Mouse (Mus musculus) midbrain, postnatal 0 days (tissue): ENCODE measurements around the gene Dhrs1. TPM values are rescaled to one million over a fixed set of nuclear protein-coding genes. Genes with fewer than 3 reads are reported as not detected.

Experiments used
- ATAC-seq: fragments of 200-750 bp; cut with Nextera tagmentation; 2 replicates; pipeline ENCODE4 v1.8.0; 2017; ENCODE audit warnings: moderate number of reproducible peaks, mild to moderate bottlenecking, moderate TSS enrichment, moderate library complexity; ENCODE audit not compliant: low FRiP score
- DNase-seq: peaks from one replicate; pipeline ENCODE4 v3.0.0-alpha.2; 2015; ENCODE audit warnings: low spot score
- H3K27ac ChIP-seq: fragments of 300-500 bp; sonication (generic); 2 replicates; pipeline ENCODE4 v1.5.1; 2014; ENCODE audit warnings: low read depth, mild to moderate bottlenecking, low read length, mixed read lengths
- H3K27me3 ChIP-seq: fragments of 300-500 bp; sonication (generic); 2 replicates; pipeline ENCODE4 v1.6.1; 2014; ENCODE audit warnings: low read length, control low read depth, mixed read lengths; ENCODE audit not compliant: insufficient read depth
- H3K36me3 ChIP-seq: fragments of 300-500 bp; sonication (generic); 2 replicates; pipeline ENCODE4 v1.6.1; 2014; ENCODE audit warnings: low read length, control low read depth, mixed read lengths; ENCODE audit not compliant: insufficient read depth
- H3K4me1 ChIP-seq: fragments of 300-500 bp; sonication (generic); 2 replicates; pipeline ENCODE4 v1.6.1; 2014; ENCODE audit warnings: mild to moderate bottlenecking, control low read depth, antibody characterized with exemption, low read length, mixed read lengths; ENCODE audit not compliant: insufficient read depth
- H3K4me2 ChIP-seq: fragments of 300-500 bp; sonication (generic); 2 replicates; pipeline ENCODE4 v1.6.1; 2014; ENCODE audit warnings: low read depth, mild to moderate bottlenecking, low read length, mixed read lengths; ENCODE audit not compliant: poor library complexity, severe bottlenecking
- H3K4me3 ChIP-seq: fragments of 300-500 bp; sonication (generic); 2 replicates; pipeline ENCODE4 v1.5.1; 2014; ENCODE audit warnings: low read depth, mild to moderate bottlenecking, low read length, moderate library complexity
- H3K9ac ChIP-seq: fragments of 300-500 bp; sonication (generic); replicated peaks from 2 replicates; pipeline ENCODE4 v1.6.1; 2014; ENCODE audit warnings: mild to moderate bottlenecking, low read length, moderate library complexity, mixed read lengths; ENCODE audit not compliant: poor library complexity, severe bottlenecking
- H3K9me3 ChIP-seq: fragments of 300-500 bp; sonication (generic); 2 replicates; pipeline ENCODE4 v1.6.1; 2016; ENCODE audit warnings: low read length, control low read depth
- CTCF ChIP-seq: IDR thresholded peaks from 2 replicates; pipeline ENCODE4 v1.5.1; 2016; ENCODE audit warnings: antibody characterized with exemption, mild to moderate bottlenecking
- WGBS: fragments of 180-500 bp; shearing (Covaris S2); extraction: QIAGEN DNeasy Blood & Tissue Kit; methylation state at CpG from one replicate; pipeline ENCODE4 v1.1.7; 2014; 5-methylcytosine and 5-hydroxymethylcytosine counted together
- polyA plus RNA-seq: library from polyadenylated mRNA; unstranded; fragments of >200 nt; fragmentation: Nextera tagmentation; extraction: Ambion mirVana; gene quantifications from 2 replicates; pipeline ENCODE4 v1.2.1, GENCODE M21; 2015
- total RNA-seq: library from RNA; depleted of rRNA; stranded (reverse); fragments of >200 nt; gene quantifications from 2 replicates; pipeline ENCODE4 v1.2.3, GENCODE M21; 2014

Dhrs1 gene
- total and polyA plus RNA-seq, 2 experiments from 2014 or later: 72.0 to 94.0 TPM

DNA sequence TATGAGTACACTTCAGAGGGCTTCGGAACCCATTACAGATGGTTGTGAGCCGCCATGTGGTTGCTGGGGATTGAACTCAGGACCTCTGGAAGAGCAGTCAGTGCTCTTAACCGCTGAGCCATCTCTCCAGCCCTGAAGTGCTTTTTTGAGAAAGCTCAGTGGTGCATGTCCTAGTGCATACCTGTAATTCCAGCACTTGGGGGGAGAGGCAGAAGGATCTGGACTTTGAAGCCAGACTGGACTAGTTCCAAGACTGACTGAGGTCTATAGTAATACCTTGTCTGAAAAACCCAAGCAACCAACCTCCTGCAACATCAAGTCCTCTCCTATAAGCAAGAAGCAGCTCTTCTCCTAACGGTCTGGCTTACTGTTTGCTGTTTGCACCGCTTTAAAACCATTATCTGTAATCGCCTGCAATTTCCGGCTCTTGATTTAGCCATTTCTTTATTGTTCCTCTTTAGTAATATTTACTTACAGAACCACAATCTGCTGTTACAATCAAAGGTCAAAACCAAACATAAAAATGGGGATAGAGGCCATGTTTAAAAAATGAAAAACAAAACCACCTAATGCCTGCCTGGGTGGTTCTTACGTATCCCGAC lies 8.3 kb downstream of the Dhrs1 start:
- Histone ChIP-seq H3K27me3 (peaks cover 2% of the 10 kb centered on the region; the same call in 1 of the 2 replicates), H3K4me3 (no peak overlapping the region), H3K4me2 (no peak overlapping the region), H3K4me1 (no peaks in the 10 kb centered on the region), H3K9ac (no peak overlapping the region), H3K9me3 (no peaks in the 10 kb centered on the region), H3K27ac (no peak overlapping the region), H3K36me3 (peaks cover 18% of the 10 kb centered on the region; the same call in 1 of the 2 replicates)
- TF ChIP-seq CTCF: no peak
- no peak for DNase-seq
- whole genome bisulfite sequencing: 83% methylated on average over 9 of the region's 9 CpGs
- no peak for ATAC-seq

DNA sequence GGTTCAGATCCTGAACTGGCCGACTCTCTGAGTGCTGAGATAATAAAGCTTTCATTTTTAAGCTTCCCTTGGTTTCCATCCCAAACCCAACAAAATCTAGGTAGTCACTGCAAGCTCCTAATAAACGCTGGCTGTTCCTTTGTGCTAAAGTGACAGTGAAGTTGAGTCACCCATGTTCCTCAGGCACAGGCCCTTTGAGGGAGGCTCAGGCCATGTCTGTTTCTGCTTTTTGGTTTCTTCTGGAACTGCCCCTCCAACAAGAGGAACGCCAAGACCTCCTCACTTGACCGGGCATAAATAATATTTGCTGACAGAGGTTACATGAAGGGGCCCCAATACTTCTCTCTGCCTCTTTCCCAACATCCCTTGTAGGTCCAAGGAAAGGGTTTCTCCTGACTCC lies 9.7 kb downstream of the Dhrs1 start:
- DNase-seq (no peak), ATAC-seq (no peak)
- H3K9ac ChIP-seq: no peak overlapping the region
- no peaks in the 10 kb centered on the region for H3K4me1 ChIP-seq
- H3K9me3 ChIP-seq: no peaks in the 10 kb centered on the region
- H3K27me3 ChIP-seq: peaks cover 2% of the 10 kb centered on the region; the same call in 1 of the 2 replicates
- no peak for TF ChIP-seq CTCF
- WGBS: 82% methylated on average over 4 of the region's 4 CpGs
- peaks cover 14% of the 10 kb centered on the region; the same call in 1 of the 2 replicates for H3K36me3 ChIP-seq
- no peak overlapping the region for H3K4me3 ChIP-seq
- no peak overlapping the region for H3K4me2 ChIP-seq
- H3K27ac ChIP-seq: no peak overlapping the region

DNA sequence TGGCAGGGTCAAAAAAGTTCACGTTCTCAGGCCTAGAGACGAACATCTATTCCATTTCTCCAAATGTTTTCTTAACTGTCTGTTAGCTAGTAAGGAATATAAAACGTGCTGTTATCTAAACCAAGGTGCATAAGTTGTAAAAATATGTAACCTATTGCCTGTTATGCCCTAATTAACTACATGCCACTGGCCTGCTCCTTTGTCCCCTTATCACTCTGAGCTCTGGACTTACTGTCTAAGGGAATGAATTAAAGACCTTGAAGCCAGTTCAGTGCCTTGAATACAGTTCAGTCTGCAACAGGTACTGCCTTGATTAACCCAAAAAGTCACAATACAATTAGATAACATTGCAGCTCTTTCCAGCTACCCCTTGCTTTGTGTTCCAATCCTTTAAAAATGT lies 10.2 kb downstream of the Dhrs1 start:
- no peak for ATAC-seq

DNA sequence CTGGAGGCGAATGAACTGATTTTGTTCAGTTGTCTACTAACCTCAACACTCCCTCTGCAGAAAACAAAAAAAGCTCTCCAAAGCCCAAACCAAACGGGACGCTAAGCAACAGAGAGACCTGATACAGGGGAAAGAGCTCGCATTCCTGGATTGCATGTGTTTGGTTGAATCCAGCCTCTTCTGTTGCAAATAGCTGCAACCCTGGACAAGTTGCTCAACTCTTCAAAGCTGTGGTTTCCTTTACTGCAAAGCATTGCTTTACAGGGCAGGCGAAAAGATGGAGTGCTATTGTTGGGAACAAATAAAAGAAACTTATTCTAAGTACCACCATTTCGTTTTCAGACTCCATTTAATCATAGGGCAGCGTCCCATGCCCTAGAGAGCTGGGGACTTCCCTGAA lies 10.6 kb downstream of the Dhrs1 start:
- peaks cover 14% of the 10 kb centered on the region; the same call in 1 of the 2 replicates for H3K36me3 ChIP-seq
- no peaks in the 10 kb centered on the region for H3K9me3 ChIP-seq
- ATAC-seq (no peak), DNase-seq (no peak)
- no peak overlapping the region for H3K27ac ChIP-seq
- H3K4me1 ChIP-seq: no peaks in the 10 kb centered on the region
- no peak for TF ChIP-seq CTCF
- WGBS: 78% methylated on average over 7 of the region's 7 CpGs
- no peak overlapping the region for H3K4me3 ChIP-seq
- H3K9ac ChIP-seq: no peak overlapping the region
- peaks cover 2% of the 10 kb centered on the region; the same call in 1 of the 2 replicates for H3K27me3 ChIP-seq
- H3K4me2 ChIP-seq: no peak overlapping the region

More for the DNA sequence above, 10.2 kb downstream of the Dhrs1 start:
- no peak overlapping the region for H3K4me2 ChIP-seq
- H3K9ac ChIP-seq: no peak overlapping the region
- peaks cover 14% of the 10 kb centered on the region; the same call in 1 of the 2 replicates for H3K36me3 ChIP-seq
- H3K27me3 ChIP-seq: peaks cover 2% of the 10 kb centered on the region; the same call in 1 of the 2 replicates
- TF ChIP-seq CTCF: no peak
- H3K9me3 ChIP-seq: no peaks in the 10 kb centered on the region
- no peaks in the 10 kb centered on the region for H3K4me1 ChIP-seq
- WGBS: 75% methylated on average over 3 of the region's 3 CpGs
- no peak overlapping the region for H3K4me3 ChIP-seq
- DNase-seq: no peak
- H3K27ac ChIP-seq: no peak overlapping the region

DNA sequence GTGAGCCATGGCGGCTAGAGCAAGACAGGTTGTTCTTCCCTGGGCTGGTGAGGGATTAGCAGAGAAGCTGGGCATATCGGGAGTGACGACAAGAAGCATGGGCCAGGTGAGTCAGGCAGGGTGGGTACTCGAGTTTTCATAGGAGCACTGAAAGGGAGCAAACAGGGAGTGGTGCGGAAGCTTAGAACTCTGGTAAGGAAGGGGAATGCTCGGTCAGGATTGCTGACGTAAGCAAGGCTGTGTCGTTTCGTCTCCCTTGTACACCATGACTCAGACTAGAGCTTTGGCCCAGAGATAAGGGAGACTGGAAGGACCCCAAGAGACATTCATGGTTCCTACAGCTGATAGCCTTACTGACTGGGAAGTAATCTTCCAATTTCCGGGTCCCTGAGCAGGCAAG lies 11.6 kb downstream of the Dhrs1 start:
- TF ChIP-seq CTCF: no peak
- H3K27me3 ChIP-seq: peaks cover 2% of the 10 kb centered on the region; the same call in 1 of the 2 replicates
- no peak overlapping the region for H3K4me2 ChIP-seq
- no peaks in the 10 kb centered on the region for H3K9me3 ChIP-seq
- WGBS: 84% methylated on average over 10 of the region's 10 CpGs
- DNase-seq (no peak), ATAC-seq (no peak)
- H3K27ac ChIP-seq: no peak overlapping the region
- no peak overlapping the region for H3K4me3 ChIP-seq
- H3K36me3 ChIP-seq: peaks cover 5% of the 10 kb centered on the region; the same call in 1 of the 2 replicates
- no peak overlapping the region for H3K9ac ChIP-seq
- H3K4me1 ChIP-seq: no peaks in the 10 kb centered on the region

DNA sequence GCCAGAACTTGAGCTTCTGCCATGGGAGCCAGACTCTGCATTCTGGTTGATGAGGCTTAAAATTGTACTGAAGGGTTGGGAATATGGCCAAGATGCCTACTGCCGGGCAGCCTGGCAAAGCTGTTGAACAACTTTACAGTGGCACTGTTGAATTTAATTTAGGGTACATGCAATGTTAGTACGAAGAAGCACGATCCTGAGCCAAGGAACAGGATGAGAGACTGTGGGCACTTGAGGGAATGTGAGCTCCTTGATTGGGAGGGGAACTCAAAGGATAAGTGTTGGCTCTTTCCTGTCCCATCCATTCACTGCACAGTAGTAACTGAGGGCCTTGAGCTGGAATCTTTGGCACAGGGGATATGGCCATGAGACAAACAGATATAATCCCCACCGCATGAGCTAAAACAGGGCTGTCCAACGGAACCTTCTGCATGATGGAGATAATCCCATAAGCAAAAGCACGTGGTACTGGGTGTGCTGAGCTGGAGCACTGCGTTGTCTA lies 14.9 kb downstream of the Dhrs1 start:
- ATAC-seq (peak; percentile 62), DNase-seq (peak; percentile 87)
- Histone ChIP-seq H3K4me2 (no peak overlapping the region), H3K27me3 (peaks cover 2% of the 10 kb centered on the region; the same call in 1 of the 2 replicates), H3K36me3 (no peaks in the 10 kb centered on the region), H3K9ac (no peak overlapping the region), H3K9me3 (no peaks in the 10 kb centered on the region), H3K4me1 (no peaks in the 10 kb centered on the region), H3K4me3 (no peak overlapping the region), H3K27ac (peak overlapping the region; percentile 59; the same call in 1 of the 2 replicates)
- WGBS: 62% methylated on average over 7 of the region's 7 CpGs
- no peak for TF ChIP-seq CTCF
